Mouse (Mus musculus) liver, embryonic 13.5 days (tissue): ENCODE measurements around the gene Vgll3. TPM values are rescaled to one million over a fixed set of nuclear protein-coding genes. Genes with fewer than 3 reads are reported as not detected.

ENCODE experiments used
- ATAC-seq: fragments of 200-750 bp; cut with Nextera tagmentation; 2 replicates; pipeline ENCODE4 v1.8.0; 2017; ENCODE audit warnings: low read depth, mild to moderate bottlenecking, moderate number of reproducible peaks, moderate library complexity
- DNase-seq: peaks from one replicate; pipeline ENCODE4 v3.0.0; 2022
- H3K27ac ChIP-seq: fragments of 300-500 bp; sonication (generic); 2 replicates; pipeline ENCODE4 v1.5.1; 2015; ENCODE audit warnings: moderate library complexity, mild to moderate bottlenecking, inconsistent platforms
- H3K27me3 ChIP-seq: fragments of 300-500 bp; sonication (generic); 2 replicates; pipeline ENCODE4 v1.6.1; 2015; ENCODE audit warnings: mild to moderate bottlenecking, inconsistent platforms
- H3K36me3 ChIP-seq: fragments of 300-500 bp; sonication (generic); 2 replicates; pipeline ENCODE4 v1.6.1; 2015; ENCODE audit warnings: mild to moderate bottlenecking, inconsistent platforms
- H3K4me1 ChIP-seq: fragments of 300-500 bp; sonication (generic); replicated peaks from 2 replicates; pipeline ENCODE4 v1.6.1; 2015; ENCODE audit warnings: inconsistent platforms
- H3K4me2 ChIP-seq: fragments of 300-500 bp; sonication (generic); 2 replicates; pipeline ENCODE4 v1.6.1; 2015; ENCODE audit warnings: inconsistent platforms, mild to moderate bottlenecking, moderate library complexity
- H3K4me3 ChIP-seq: fragments of 300-500 bp; sonication (generic); replicated peaks from 2 replicates; pipeline ENCODE4 v1.5.1; 2015; ENCODE audit warnings: mild to moderate bottlenecking, inconsistent platforms
- H3K9ac ChIP-seq: fragments of 300-500 bp; sonication (generic); 2 replicates; pipeline ENCODE4 v1.6.1; 2015; ENCODE audit warnings: mild to moderate bottlenecking, inconsistent platforms
- H3K9me3 ChIP-seq: fragments of 300-500 bp; sonication (generic); replicated peaks from 2 replicates; pipeline ENCODE4 v1.6.1; 2016; ENCODE audit warnings: inconsistent platforms
- WGBS: fragments of 180-500 bp; shearing (Covaris S2); methylation state at CpG from one replicate; pipeline ENCODE4 v1.1.7; 2015; ENCODE audit not compliant: insufficient replicate concordance; 5-methylcytosine and 5-hydroxymethylcytosine counted together
- polyA plus RNA-seq: library from polyadenylated mRNA; unstranded; fragments of >200 nt; fragmentation: Nextera tagmentation; extraction: Ambion mirVana; gene quantifications from 2 replicates; pipeline ENCODE4 v1.2.1, GENCODE M21; 2015

Gene Vgll3
- polyA plus RNA-seq, 1 experiment from 2014 or later = 0.22 TPM

- Histone ChIP-seq H3K4me3 (no peak overlapping the region), H3K4me2 (no peak overlapping the region), H3K27ac (no peak overlapping the region), H3K27me3 (no peaks in the 10 kb centered on the region), H3K9me3 (no peaks in the 10 kb centered on the region), H3K9ac (no peak overlapping the region), H3K4me1 (no peaks in the 10 kb centered on the region), H3K36me3 (no peaks in the 10 kb centered on the region)
- DNase-seq = no peak
- whole genome bisulfite sequencing = 63% methylated on average over 2 of the region's 2 CpGs
- ATAC-seq = no peak
Measured at GRCm38 (mm10) chr16:65867927-65868326, 52.9 kb downstream of the Vgll3 start.

- 62% methylated on average over 2 of the region's 2 CpGs for WGBS
- no peaks in the 10 kb centered on the region for H3K27me3 ChIP-seq
- no peak overlapping the region for H3K4me3 ChIP-seq
- ATAC-seq = no peak
- no peak overlapping the region for H3K9ac ChIP-seq
- no peak overlapping the region for H3K4me2 ChIP-seq
- H3K4me1 ChIP-seq = no peaks in the 10 kb centered on the region
- no peaks in the 10 kb centered on the region for H3K36me3 ChIP-seq
- H3K27ac ChIP-seq = no peak overlapping the region
- H3K9me3 ChIP-seq = no peaks in the 10 kb centered on the region
- no peak for DNase-seq
Measured at GRCm38 (mm10) chr16:65868933-65869332, 53.9 kb downstream of the Vgll3 start.

GRCm38 (mm10) chr16:65888940-65889339, 73.9 kb downstream of the Vgll3 start:
- H3K9me3 ChIP-seq = no peaks in the 10 kb centered on the region
- no peak overlapping the region for H3K4me2 ChIP-seq
- no peaks in the 10 kb centered on the region for H3K36me3 ChIP-seq
- no peak overlapping the region for H3K4me3 ChIP-seq
- 63% methylated on average over 4 of the region's 4 CpGs for WGBS
- no peak overlapping the region for H3K9ac ChIP-seq
- no peaks in the 10 kb centered on the region for H3K4me1 ChIP-seq
- DNase-seq (no peak), ATAC-seq (no peak)
- H3K27me3 ChIP-seq = no peaks in the 10 kb centered on the region
- no peak overlapping the region for H3K27ac ChIP-seq
